11 mouse cellular contexts compared by ENCODE assay signal in the genomic region with DNA sequence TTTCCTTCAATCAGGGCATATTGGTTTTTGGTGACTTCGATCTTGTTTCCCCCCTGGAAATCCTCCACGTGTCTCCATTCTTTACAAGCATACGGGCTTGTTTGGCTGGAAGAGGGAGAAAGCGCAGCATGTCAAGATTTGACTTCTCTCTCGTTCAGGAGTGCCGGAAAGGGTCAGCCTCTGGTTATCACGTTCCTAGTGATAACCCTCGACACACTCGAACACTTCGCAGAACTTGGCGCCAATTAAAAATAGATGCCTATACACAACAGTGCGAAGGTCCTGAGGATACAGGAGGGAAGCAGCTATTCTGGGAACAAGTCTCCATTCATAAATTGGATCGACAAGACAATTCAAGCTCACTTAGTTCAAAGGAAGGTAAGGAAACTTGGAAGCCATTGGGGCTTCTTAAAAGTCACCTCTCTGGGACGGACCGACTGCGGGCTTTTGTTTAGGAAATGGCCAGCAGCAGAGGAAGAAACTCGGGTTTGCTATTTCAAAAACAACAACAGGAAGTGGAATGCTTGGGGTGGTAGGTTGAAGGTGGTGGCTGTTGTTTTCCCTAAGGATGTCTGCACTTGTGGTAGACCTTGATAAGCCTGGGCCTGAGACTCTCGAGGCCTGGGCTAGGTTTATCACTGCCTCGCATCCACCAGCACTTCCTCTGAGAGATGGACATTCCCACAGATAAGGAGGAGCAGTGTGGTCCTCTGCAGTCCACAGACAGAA. TPM values are rescaled to one million over a fixed set of nuclear protein-coding genes. Genes with fewer than 3 reads are reported as not detected.
DNase-seq lines count a peak whose midpoint lies in the region; ATAC-seq lines count a peak whose summit lies in the region.
"Had no signal": no experiment of that assay in that cellular context is flagged by ENCODE, and none has a peak within 500 bp of the region (broad histone marks: within the 10 kb centered on the region; RNA-seq: fewer than 3 reads in every experiment).

No protein-coding gene starts in this region.

- DNase-seq in adrenal gland, adult 2 months: peak; percentile 42
- no peak for DNase-seq in adrenal gland, postnatal 4 days (ENCODE audit: low spot score in 2 of 2)
- peak; percentile 28 for DNase-seq in kidney, postnatal 14 days
- DNase-seq in lung, postnatal 10 days: peak; percentile 38
- DNase-seq in right cerebral cortex, postnatal 4 days: no peak
- DNase-seq in midbrain, embryonic 11.5 days (ENCODE audit: low spot score, missing footprints): no peak
- DNase-seq in urinary bladder, postnatal 4 days (ENCODE audit: low spot score in 2 of 2): no peak
- DNase-seq: gastrocnemius, postnatal 10 days had no signal

- H3K4me2 ChIP-seq in midbrain, embryonic 11.5 days: no peak overlapping the region
- H3K4me2 ChIP-seq: embryonic facial prominence, embryonic 12.5 days; midbrain, embryonic 13.5 days had no signal

- no peak overlapping the region for H3K27ac ChIP-seq in midbrain, embryonic 11.5 days (ENCODE audit: low read depth, low read length)
- H3K27ac ChIP-seq: embryonic facial prominence, embryonic 12.5 days; midbrain, embryonic 13.5 days had no signal

- peaks cover 16% of the 10 kb centered on the region for H3K27me3 ChIP-seq in erythroblast, embryonic 14.5 days (ENCODE audit: control insufficient read depth)
- H3K27me3 ChIP-seq in midbrain, embryonic 11.5 days (ENCODE audit: control insufficient read depth, insufficient read depth, low read length): no peaks in the 10 kb centered on the region
- H3K27me3 ChIP-seq: embryonic facial prominence, embryonic 12.5 days; midbrain, embryonic 13.5 days had no signal

- no peak overlapping the region for H3K9ac ChIP-seq in midbrain, embryonic 11.5 days (ENCODE audit: low read length)
- H3K9ac ChIP-seq: embryonic facial prominence, embryonic 12.5 days; midbrain, embryonic 13.5 days had no signal

- no peaks in the 10 kb centered on the region for H3K9me3 ChIP-seq in erythroblast, embryonic 14.5 days (ENCODE audit: control insufficient read depth, low read length)
- H3K9me3 ChIP-seq in midbrain, embryonic 11.5 days (ENCODE audit: control insufficient read depth, low read length): no peaks in the 10 kb centered on the region
- H3K9me3 ChIP-seq: embryonic facial prominence, embryonic 12.5 days; midbrain, embryonic 13.5 days had no signal

- ATAC-seq in midbrain, embryonic 11.5 days (ENCODE audit: low FRiP score): no peak
- ATAC-seq: midbrain, embryonic 13.5 days had no signal

- 90% methylated on average over 19 of the region's 19 CpGs for WGBS in midbrain, embryonic 11.5 days

- H3K4me1 ChIP-seq in erythroblast, embryonic 14.5 days (ENCODE audit: control insufficient read depth): peaks cover 36% of the 10 kb centered on the region
- H3K4me1 ChIP-seq in midbrain, embryonic 11.5 days (ENCODE audit: control insufficient read depth, insufficient read depth, low read length): no peaks in the 10 kb centered on the region
- H3K4me1 ChIP-seq: embryonic facial prominence, embryonic 12.5 days; midbrain, embryonic 13.5 days had no signal

- no peaks in the 10 kb centered on the region for H3K36me3 ChIP-seq in erythroblast, embryonic 14.5 days (ENCODE audit: control insufficient read depth)
- H3K36me3 ChIP-seq in midbrain, embryonic 11.5 days (ENCODE audit: control insufficient read depth, insufficient read depth, low read length): no peaks in the 10 kb centered on the region
- H3K36me3 ChIP-seq: embryonic facial prominence, embryonic 12.5 days; midbrain, embryonic 13.5 days had no signal

- peak overlapping the region; percentile 45 for H3K4me3 ChIP-seq in erythroblast, embryonic 14.5 days (replicated peaks)
- H3K4me3 ChIP-seq in midbrain, embryonic 11.5 days (ENCODE audit: low read depth, low read length): no peak overlapping the region
- H3K4me3 ChIP-seq: embryonic facial prominence, embryonic 12.5 days; midbrain, embryonic 13.5 days had no signal

RNA-seq across cellular contexts. Expression of gene Kdr, which starts 16.4 kb away (rescaled TPM):
- 100 to 1,000 TPM in 1 of 2 experiments, 10 to 100 TPM in 1; 52.5 to 102 TPM for total RNA-seq in adrenal gland, adult 2 months (2021)
- 19.7 and 24.5 TPM in 2 replicates for polyA plus RNA-seq in adrenal gland, adult 2 months (2012; rRNA removed)
- 10 to 100 TPM; 77.4 to 79.2 TPM for total RNA-seq in adrenal gland, postnatal 4 days (2021)
- polyA plus RNA-seq in erythroblast, embryonic 14.5 days (2012): 0.02 TPM in 1 of 2 replicates, not detected in the other
- polyA plus RNA-seq in midbrain, embryonic 11.5 days (2014; fragmentation: Nextera tagmentation; extraction: Ambion mirVana): 24.5 and 28.1 TPM in 2 replicates

Comparison
In these comparisons a context has a peak if more than half of its experiments do, and no peak if none do; other contexts are left out.
1. DNase-seq: peak in adrenal gland, adult 2 months (single experiment), kidney, postnatal 14 days (single experiment) and lung, postnatal 10 days (single experiment); none in adrenal gland, postnatal 4 days (0 of 2), right cerebral cortex, postnatal 4 days (single experiment), midbrain, embryonic 11.5 days (single experiment) and urinary bladder, postnatal 4 days (0 of 2).
2. RNA of gene Kdr, which starts 16.4 kb away (polyA plus RNA-seq): 24.5 to 28.1 TPM in midbrain, embryonic 11.5 days and 19.7 to 24.5 TPM in adrenal gland, adult 2 months; 0.02 TPM in erythroblast, embryonic 14.5 days; every median in the first group is over 10 times any median in the second.